Mouse (Mus musculus) lung, embryonic 15.5 days (tissue): Measurements from ENCODE around the gene 2010109A12Rik. TPM values are rescaled to one million over a fixed set of nuclear protein-coding genes. Genes with fewer than 3 reads are reported as not detected.

Experiments used
- ATAC-seq: fragments of 200-750 bp; cut with Nextera tagmentation; 2 replicates; pipeline ENCODE4 v1.8.0; 2017; ENCODE audit warnings: moderate number of reproducible peaks, borderline replicate concordance; ENCODE audit not compliant: low FRiP score, low TSS enrichment; ENCODE audit errors: extremely low read depth
- H3K27ac ChIP-seq: fragments of 300-500 bp; sonication (generic); 2 replicates; pipeline ENCODE4 v1.5.1; 2015; ENCODE audit warnings: moderate library complexity, mild to moderate bottlenecking, inconsistent platforms
- H3K27me3 ChIP-seq: fragments of 300-500 bp; sonication (generic); 2 replicates; pipeline ENCODE4 v1.6.1; 2015; ENCODE audit warnings: inconsistent platforms
- H3K36me3 ChIP-seq: fragments of 300-500 bp; sonication (generic); 2 replicates; pipeline ENCODE4 v1.6.1; 2015; ENCODE audit warnings: inconsistent platforms
- H3K4me1 ChIP-seq: fragments of 300-500 bp; sonication (generic); 2 replicates; pipeline ENCODE4 v1.6.1; 2015; ENCODE audit warnings: inconsistent platforms
- H3K4me2 ChIP-seq: fragments of 300-500 bp; sonication (generic); 2 replicates; pipeline ENCODE4 v1.6.1; 2015; ENCODE audit warnings: inconsistent platforms, mild to moderate bottlenecking, moderate library complexity
- H3K4me3 ChIP-seq: fragments of 300-500 bp; sonication (generic); 2 replicates; pipeline ENCODE4 v1.5.1; 2015; ENCODE audit warnings: mild to moderate bottlenecking, inconsistent platforms
- H3K9ac ChIP-seq: fragments of 300-500 bp; sonication (generic); 2 replicates; pipeline ENCODE4 v1.6.1; 2015; ENCODE audit warnings: inconsistent platforms
- H3K9me3 ChIP-seq: fragments of 300-500 bp; sonication (generic); 2 replicates; pipeline ENCODE4 v1.6.1; 2016; ENCODE audit warnings: inconsistent platforms
- whole genome bisulfite sequencing: fragments of 180-500 bp; shearing (Covaris S2); methylation state at CpG from one replicate; pipeline ENCODE4 v1.1.7; 2015; 5-methylcytosine and 5-hydroxymethylcytosine counted together
- polyA plus RNA-seq: library from polyadenylated mRNA; unstranded; fragments of >200 nt; fragmentation: Nextera tagmentation; extraction: Ambion mirVana; gene quantifications from 2 replicates; pipeline ENCODE4 v1.2.1, GENCODE M21; 2015

Gene 2010109A12Rik
- polyA plus RNA-seq, 1 experiment from 2014 or later: 1.8 TPM

DNA sequence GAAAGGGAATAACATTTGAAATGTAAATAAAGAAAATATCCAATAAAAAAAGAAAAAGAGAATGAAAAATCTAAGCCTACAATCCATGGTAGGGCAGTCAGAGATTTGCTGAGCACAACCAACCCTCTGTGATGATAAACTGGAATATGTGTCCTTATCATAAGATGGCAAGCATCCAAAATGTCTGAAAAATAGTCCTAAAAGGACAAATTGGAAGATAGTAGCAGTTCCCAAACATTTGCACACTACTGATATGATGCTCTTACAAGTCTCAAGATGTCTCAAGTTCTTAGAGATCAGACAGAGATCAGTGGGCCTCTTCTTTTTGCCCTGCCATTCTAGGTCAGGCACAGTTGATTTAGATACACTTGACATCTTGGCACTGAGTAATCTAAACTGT is 53.0 kb downstream of the 2010109A12Rik start:
- Histone ChIP-seq H3K36me3 (no peaks in the 10 kb centered on the region), H3K4me3 (no peak overlapping the region), H3K9me3 (no peaks in the 10 kb centered on the region), H3K4me2 (no peak overlapping the region), H3K9ac (no peak overlapping the region), H3K27ac (no peak overlapping the region), H3K27me3 (no peaks in the 10 kb centered on the region), H3K4me1 (0 out of 2 replicates have a peak, but pooled peaks cover 6% of the 10 kb centered on the region)
- ATAC-seq: no peak

GRCm38 (mm10) chr5:93260983-93261382 is 54.7 kb downstream of the 2010109A12Rik start:
- Histone ChIP-seq H3K9me3 (no peaks in the 10 kb centered on the region), H3K27ac (no peak overlapping the region), H3K4me2 (no peak overlapping the region), H3K36me3 (no peaks in the 10 kb centered on the region), H3K4me3 (no peak overlapping the region), H3K9ac (no peak overlapping the region), H3K4me1 (peaks cover 15% of the 10 kb centered on the region; the same call in 1 of the 2 replicates), H3K27me3 (no peaks in the 10 kb centered on the region)
- WGBS: 59% methylated on average over 3 of the region's 3 CpGs
- ATAC-seq: no peak

DNA sequence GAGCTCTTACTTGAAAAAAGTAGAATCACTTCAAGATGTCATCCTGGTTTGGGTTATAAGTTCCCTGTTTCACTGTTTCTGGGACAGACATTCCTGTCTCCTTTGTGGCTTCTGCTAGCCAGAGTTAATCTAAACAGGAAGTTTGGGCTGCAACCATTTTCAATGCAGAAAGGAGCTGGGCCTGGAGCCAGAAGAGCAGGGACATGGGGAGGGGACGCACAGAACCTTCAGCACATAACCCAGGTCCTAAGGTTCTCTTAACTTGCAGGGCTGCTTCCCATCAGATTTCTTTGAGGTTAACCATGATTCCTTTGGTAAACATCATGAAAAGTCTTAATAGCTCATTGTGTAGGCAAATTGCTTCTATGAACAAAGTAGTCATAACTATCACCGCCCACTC is 56.4 kb downstream of the 2010109A12Rik start:
- no peaks in the 10 kb centered on the region for H3K9me3 ChIP-seq
- H3K4me2 ChIP-seq: no peak overlapping the region
- peak overlapping the region; percentile 22; the same call in 1 of the 2 replicates for H3K27ac ChIP-seq
- ATAC-seq: no peak
- H3K4me3 ChIP-seq: no peak overlapping the region
- H3K36me3 ChIP-seq: no peaks in the 10 kb centered on the region
- H3K9ac ChIP-seq: no peak overlapping the region
- no peaks in the 10 kb centered on the region for H3K27me3 ChIP-seq
- 61% methylated on average over 2 of the region's 2 CpGs for WGBS
- H3K4me1 ChIP-seq: peaks cover 19% of the 10 kb centered on the region; the same call in 1 of the 2 replicates

Other genes with a start within 250 kb of the 2010109A12Rik start
- 1.5 and 1.7 TPM in 2 replicates for gene Sowahb, start 161.5 kb upstream of the 2010109A12Rik start, polyA plus RNA-seq
- gene Sept11, start 113.1 kb upstream of the 2010109A12Rik start, polyA plus RNA-seq: 161 and 168 TPM in 2 replicates
- gene Ccni, start within 50 bp of the 2010109A12Rik start, polyA plus RNA-seq: 124 and 132 TPM in 2 replicates
- gene Ccng2, start 60.7 kb downstream of the 2010109A12Rik start, polyA plus RNA-seq: 65.4 and 67.6 TPM in 2 replicates